Mouse (Mus musculus): Measurements from ENCODE around the gene H1foo.

Gene H1foo

GRCm38 (mm10) chr6:115927292-115928242 is 17.2 kb upstream of the H1foo start:
- DNase-seq (ENCODE audit: low spot score): peak; percentile 24

GRCm38 (mm10) chr6:115930018-115930417 is 14.7 kb upstream of the H1foo start:
- DNase-seq (ENCODE audit: low spot score): no peak

GRCm38 (mm10) chr6:115931639-115932038 is 13.1 kb upstream of the H1foo start, which contains the start of gene Rho:
Gene Rho, plus strand, starts transcription at chr6:115931748.
- no peak for DNase-seq (ENCODE audit: low spot score)

GRCm38 (mm10) chr6:115932391-115932790 is 12.3 kb upstream of the H1foo start:
- DNase-seq (ENCODE audit: low spot score): no peak

GRCm38 (mm10) chr6:115935544-115935943 is 9.2 kb upstream of the H1foo start:
- no peak for DNase-seq (ENCODE audit: low spot score)

- DNase-seq (ENCODE audit: low spot score): no peak
Observed at GRCm38 (mm10) chr6:115938011-115938410, 6.7 kb upstream of the H1foo start.

- no peak for DNase-seq (ENCODE audit: low spot score)
Observed at GRCm38 (mm10) chr6:115938798-115939197, 5.9 kb upstream of the H1foo start.

GRCm38 (mm10) chr6:115940603-115941002 is 4.1 kb upstream of the H1foo start:
- DNase-seq (ENCODE audit: low spot score): peak; percentile 78

- DNase-seq (ENCODE audit: low spot score): no peak
Observed at GRCm38 (mm10) chr6:115941128-115941527, 3.6 kb upstream of the H1foo start.

- peak; percentile 96 for DNase-seq (ENCODE audit: low spot score)
Observed at GRCm38 (mm10) chr6:115943498-115944427, 975 bp upstream of the H1foo start.

- no peak for DNase-seq (ENCODE audit: low spot score)
Observed at GRCm38 (mm10) chr6:115945633-115946032, 895 bp downstream of the H1foo start.

GRCm38 (mm10) chr6:115946389-115946788 is 1.7 kb downstream of the H1foo start:
- peak; percentile 82 for DNase-seq (ENCODE audit: low spot score)

- DNase-seq (ENCODE audit: low spot score): no peak
Observed at GRCm38 (mm10) chr6:115954506-115955074, 9.9 kb downstream of the H1foo start.

- no peak for DNase-seq (ENCODE audit: low spot score)
Observed at GRCm38 (mm10) chr6:115955169-115955568, 10.4 kb downstream of the H1foo start.

GRCm38 (mm10) chr6:115955664-115956063 is 10.9 kb downstream of the H1foo start:
- no peak for DNase-seq (ENCODE audit: low spot score)

- no peak for DNase-seq (ENCODE audit: low spot score)
Observed at GRCm38 (mm10) chr6:115956418-115956921, 11.7 kb downstream of the H1foo start.

- peak; percentile 68 for DNase-seq (ENCODE audit: low spot score)
Observed at GRCm38 (mm10) chr6:115956922-115957601, 12.3 kb downstream of the H1foo start.

GRCm38 (mm10) chr6:115957681-115958080 is 12.9 kb downstream of the H1foo start:
- no peak for DNase-seq (ENCODE audit: low spot score)

- DNase-seq (ENCODE audit: low spot score): no peak
Observed at GRCm38 (mm10) chr6:115958445-115958844, 13.7 kb downstream of the H1foo start.

- DNase-seq (ENCODE audit: low spot score): peak; percentile 98
Observed at GRCm38 (mm10) chr6:115959151-115959691, 14.5 kb downstream of the H1foo start.

- no peak for DNase-seq (ENCODE audit: low spot score)
Observed at GRCm38 (mm10) chr6:115960322-115960721, 15.6 kb downstream of the H1foo start.

All from adipocyte (in vitro differentiated cells).